Mouse (Mus musculus) limb, embryonic 14.5 days (tissue): ENCODE measurements around the gene Dpagt1. TPM values are rescaled to one million over a fixed set of nuclear protein-coding genes. Genes with fewer than 3 reads are reported as not detected.

Experiments used
- ATAC-seq: fragments of 200-750 bp; cut with Nextera tagmentation; 2 replicates; pipeline ENCODE4 v1.8.0; 2017; ENCODE audit warnings: low read depth, moderate number of reproducible peaks, moderate TSS enrichment; ENCODE audit not compliant: low FRiP score
- DNase-seq: peaks from one replicate; pipeline ENCODE4 v3.0.0-alpha.2; 2015; ENCODE audit warnings: low spot score
- H3K27ac ChIP-seq: fragments of 300-500 bp; sonication (generic); replicated peaks from 2 replicates; pipeline ENCODE4 v1.5.1; 2014; ENCODE audit warnings: low read depth, mild to moderate bottlenecking, low read length, moderate library complexity, mixed read lengths
- H3K27me3 ChIP-seq: fragments of 300-500 bp; sonication (generic); 2 replicates; pipeline ENCODE4 v1.6.1; 2014; ENCODE audit warnings: low read length, mixed read lengths; ENCODE audit not compliant: control insufficient read depth, insufficient read depth
- H3K36me3 ChIP-seq: fragments of 300-500 bp; sonication (generic); 2 replicates; pipeline ENCODE4 v1.6.1; 2014; ENCODE audit warnings: mild to moderate bottlenecking, low read length, moderate library complexity, mixed read lengths; ENCODE audit not compliant: control insufficient read depth, insufficient read depth
- H3K4me1 ChIP-seq: fragments of 300-500 bp; sonication (generic); 2 replicates; pipeline ENCODE4 v1.6.1; 2014; ENCODE audit warnings: antibody characterized with exemption, low read length, mixed read lengths; ENCODE audit not compliant: control insufficient read depth, insufficient read depth
- H3K4me2 ChIP-seq: fragments of 300-500 bp; sonication (generic); replicated peaks from 2 replicates; pipeline ENCODE4 v1.6.1; 2014; ENCODE audit warnings: low read depth, mild to moderate bottlenecking, low read length, moderate library complexity; ENCODE audit not compliant: severe bottlenecking
- H3K4me3 ChIP-seq: fragments of 300-500 bp; sonication (generic); replicated peaks from 2 replicates; pipeline ENCODE4 v1.5.1; 2014; ENCODE audit warnings: low read length
- H3K9ac ChIP-seq: fragments of 300-500 bp; sonication (generic); 2 replicates; pipeline ENCODE4 v1.6.1; 2014; ENCODE audit warnings: mild to moderate bottlenecking, low read depth, low read length, moderate library complexity; ENCODE audit not compliant: severe bottlenecking
- H3K9me3 ChIP-seq: fragments of 300-500 bp; sonication (generic); 2 replicates; pipeline ENCODE4 v1.6.1; 2016; ENCODE audit warnings: low read length; ENCODE audit not compliant: control insufficient read depth
- POLR2A ChIP-seq: fragments of 200-500 bp; IDR thresholded peaks from 2 replicates; pipeline ENCODE4 v1.8.0; 2012; ENCODE audit warnings: inconsistent platforms, mild to moderate bottlenecking, moderate library complexity, borderline replicate concordance; ENCODE audit not compliant: insufficient read depth, insufficient read length; ENCODE audit errors: extremely low read depth
- WGBS: fragments of 180-500 bp; shearing (Covaris S2); extraction: QIAGEN DNeasy Blood & Tissue Kit; methylation state at CpG from one replicate; pipeline ENCODE4 v1.1.7; 2014; 5-methylcytosine and 5-hydroxymethylcytosine counted together
- polyA plus RNA-seq, 2 experiments: library from polyadenylated mRNA; depleted of rRNA in 1 of 2; stranded (reverse) in 1 of 2; unstranded in 1 of 2; fragments of >200 nt; fragmentation: Nextera tagmentation in 1 of 2; extraction: Ambion mirVana in 1 of 2; gene quantifications; 2 replicates each; pipeline versions ENCODE4 v1.2.1 to v1.2.3; 2012 to 2014

Gene Dpagt1
- polyA plus RNA-seq, 2 experiments = 39.5 to 47.9 TPM

DNA sequence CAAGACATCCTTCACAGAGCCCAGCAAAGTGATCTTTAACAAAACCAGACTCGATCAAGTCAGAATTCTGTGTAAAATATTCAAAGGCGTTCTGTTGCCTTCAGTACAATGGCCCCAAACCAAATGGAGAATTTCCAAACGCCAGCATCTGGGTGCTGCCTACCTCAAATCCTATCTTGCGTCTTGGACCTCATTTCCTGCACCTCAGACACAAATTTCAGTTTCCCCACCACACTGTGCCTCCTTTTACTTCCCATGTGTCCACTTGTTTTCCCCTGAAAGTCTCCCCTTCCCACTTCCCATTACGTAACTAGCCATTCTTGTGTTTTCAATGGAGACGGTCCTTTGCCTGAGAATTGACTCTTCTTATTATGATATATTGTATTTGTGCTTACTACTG lies 19.3 kb upstream of the Dpagt1 start:
- no peak overlapping the region for H3K9ac ChIP-seq
- no peak overlapping the region for H3K27ac ChIP-seq
- DNase-seq (no peak), ATAC-seq (no peak)
- peaks cover 5% of the 10 kb centered on the region for H3K4me1 ChIP-seq
- no peak overlapping the region for H3K4me2 ChIP-seq
- no peak overlapping the region for H3K4me3 ChIP-seq
- no peaks in the 10 kb centered on the region for H3K27me3 ChIP-seq
- no peaks in the 10 kb centered on the region for H3K9me3 ChIP-seq
- TF ChIP-seq POLR2A = no peak
- 90% methylated on average over 6 of the region's 6 CpGs for WGBS
- peaks cover 27% of the 10 kb centered on the region for H3K36me3 ChIP-seq

DNA sequence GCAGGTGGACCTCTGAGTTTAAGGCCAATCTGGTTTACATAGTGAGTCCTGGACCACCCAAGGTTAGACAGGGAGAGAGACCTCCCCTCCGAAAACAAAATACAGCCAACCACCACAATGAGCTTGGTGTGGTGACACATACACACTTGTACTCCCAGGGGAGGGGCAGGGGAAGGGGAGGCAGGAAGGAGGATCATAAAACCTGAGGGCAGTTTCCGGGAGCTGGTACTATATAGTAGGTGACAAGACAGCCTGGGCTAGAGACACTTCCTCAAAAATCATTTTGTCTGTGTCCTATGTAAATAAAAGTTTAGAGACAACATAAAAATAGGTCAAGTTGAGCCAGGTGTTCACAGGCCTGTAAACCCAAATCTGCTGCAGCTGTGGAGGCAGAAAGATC lies 18.6 kb upstream of the Dpagt1 start:
- H3K4me1 ChIP-seq = peaks cover 5% of the 10 kb centered on the region
- 69% methylated on average over 2 of the region's 2 CpGs for WGBS
- ATAC-seq = no peak

DNA sequence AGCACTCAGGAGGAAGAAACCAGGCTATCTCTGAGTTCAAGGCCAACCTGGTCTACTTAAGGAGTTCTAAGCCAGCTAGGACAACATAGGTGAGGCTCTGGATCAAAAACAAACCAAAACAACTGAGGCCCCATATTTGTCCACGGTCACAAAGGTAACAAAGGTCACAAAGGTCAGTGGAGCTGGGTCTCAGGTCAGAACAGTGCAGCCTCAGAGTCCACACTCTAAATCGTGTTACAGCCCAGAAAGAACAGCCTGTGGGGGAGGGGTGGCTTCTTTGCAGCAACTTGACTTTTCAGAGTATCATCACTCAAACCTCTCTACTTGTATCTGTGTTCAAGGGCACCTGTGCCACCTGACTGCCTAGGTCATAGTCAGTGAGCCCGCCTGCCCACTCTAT lies 16.1 kb upstream of the Dpagt1 start:
- no peak overlapping the region for H3K4me2 ChIP-seq
- TF ChIP-seq POLR2A = no peak
- H3K27me3 ChIP-seq = no peaks in the 10 kb centered on the region
- no peak for ATAC-seq
- no peak overlapping the region for H3K4me3 ChIP-seq
- DNase-seq = no peak
- H3K9me3 ChIP-seq = no peaks in the 10 kb centered on the region
- WGBS = 58% methylated on average over 3 of the region's 3 CpGs
- H3K4me1 ChIP-seq = peaks cover 1% of the 10 kb centered on the region
- H3K27ac ChIP-seq = no peak overlapping the region
- peaks cover 34% of the 10 kb centered on the region for H3K36me3 ChIP-seq
- no peak overlapping the region for H3K9ac ChIP-seq

More for the DNA sequence above, 18.6 kb upstream of the Dpagt1 start:
- H3K4me2 ChIP-seq = no peak overlapping the region
- no peaks in the 10 kb centered on the region for H3K27me3 ChIP-seq
- H3K9ac ChIP-seq = no peak overlapping the region
- H3K9me3 ChIP-seq = no peaks in the 10 kb centered on the region
- no peak overlapping the region for H3K27ac ChIP-seq
- TF ChIP-seq POLR2A = no peak
- no peak overlapping the region for H3K4me3 ChIP-seq
- no peak for DNase-seq
- peaks cover 24% of the 10 kb centered on the region for H3K36me3 ChIP-seq

DNA sequence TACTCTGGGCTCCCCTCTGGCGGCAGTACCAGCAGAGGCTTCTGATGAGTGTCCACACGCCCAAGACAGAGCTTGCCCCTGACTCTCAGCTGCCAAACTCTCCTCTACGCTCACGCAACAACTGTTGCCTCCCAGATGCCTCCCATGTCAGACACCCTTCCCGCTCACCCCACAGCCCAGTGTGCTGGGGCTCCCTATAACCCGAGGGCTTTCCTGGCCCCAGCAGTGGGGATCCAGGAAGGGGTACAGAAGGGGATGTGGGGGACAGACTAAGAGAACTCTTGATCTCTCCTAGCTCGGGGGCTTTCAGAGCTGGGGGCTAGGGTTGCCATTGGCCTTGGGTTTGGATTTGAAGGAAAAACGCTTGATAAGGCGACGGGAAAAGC lies 15.1 kb upstream of the Dpagt1 start:
- H3K9ac ChIP-seq = peak overlapping the region; percentile 28; the same call in 1 of the 2 replicates
- no peak for ATAC-seq

DNA sequence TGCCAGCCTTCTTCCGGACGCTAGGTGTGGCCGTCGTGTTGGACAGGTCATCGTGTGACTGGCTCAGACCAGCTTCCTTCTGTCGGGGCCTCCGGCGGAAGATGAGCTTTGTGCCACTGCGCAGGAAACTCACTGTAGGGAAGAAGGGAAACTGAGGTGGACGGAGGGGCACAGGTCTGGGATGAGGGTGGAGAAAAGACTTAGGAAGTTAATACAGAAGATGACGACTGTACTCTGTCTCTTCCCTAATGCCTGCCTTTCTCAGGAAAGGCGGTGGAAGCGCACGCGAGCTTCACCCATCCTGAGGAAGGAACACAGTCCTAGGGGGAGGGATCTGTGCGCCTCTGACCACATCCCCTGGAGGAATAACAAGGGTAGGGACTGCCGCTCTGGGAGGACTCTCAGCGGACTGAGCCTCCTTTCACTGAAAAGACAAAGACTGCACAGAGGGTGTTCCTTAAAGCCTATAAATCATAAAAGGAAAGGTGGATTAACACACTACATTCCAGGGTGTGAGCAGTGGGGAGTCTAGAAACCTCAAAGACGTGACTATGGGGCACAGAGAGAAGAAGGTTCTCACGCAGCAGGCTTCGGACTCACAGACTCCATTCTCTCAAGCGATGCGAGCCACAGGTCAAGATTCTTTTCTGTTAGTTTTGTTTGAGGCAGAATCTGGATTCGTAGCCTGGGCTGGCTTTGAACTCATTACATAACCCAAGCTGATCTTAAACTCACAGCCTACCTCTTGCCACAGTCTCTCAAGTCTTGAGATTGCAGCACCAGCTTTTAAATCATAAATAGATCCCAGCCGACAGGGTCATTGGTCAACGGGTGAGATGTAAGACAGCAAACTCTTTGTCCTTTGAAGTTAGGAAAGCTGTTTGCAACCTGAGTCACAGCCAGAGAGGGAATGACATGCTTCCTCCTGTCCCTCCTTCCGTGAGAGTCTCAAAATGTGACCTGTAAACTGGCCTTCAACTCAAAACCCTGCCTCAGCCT lies 14.4 kb upstream of the Dpagt1 start:
- ATAC-seq = no peak
- DNase-seq = no peak

More for the DNA sequence above, 15.1 kb upstream of the Dpagt1 start:
- H3K36me3 ChIP-seq = peaks cover 43% of the 10 kb centered on the region
- no peak for DNase-seq
- 33% methylated on average over 10 of the region's 10 CpGs for WGBS
- H3K9me3 ChIP-seq = no peaks in the 10 kb centered on the region
- 0 out of 2 replicates have a peak overlapping the region, but pooled peaks have one; percentile 13 for H3K4me2 ChIP-seq
- H3K4me3 ChIP-seq = no peak overlapping the region
- no peaks in the 10 kb centered on the region for H3K27me3 ChIP-seq
- H3K27ac ChIP-seq = no peak overlapping the region
- no peak for TF ChIP-seq POLR2A
- no peaks in the 10 kb centered on the region for H3K4me1 ChIP-seq

More for the DNA sequence above, 14.4 kb upstream of the Dpagt1 start:
- Histone ChIP-seq H3K36me3 (peaks cover 50% of the 10 kb centered on the region), H3K27ac (no peak overlapping the region), H3K4me2 (0 out of 2 replicates have a peak overlapping the region, but pooled peaks have one; percentile 13), H3K9me3 (no peaks in the 10 kb centered on the region), H3K27me3 (no peaks in the 10 kb centered on the region), H3K9ac (peak overlapping the region; percentile 28; the same call in 1 of the 2 replicates), H3K4me1 (no peaks in the 10 kb centered on the region), H3K4me3 (no peak overlapping the region)
- 14% methylated on average over 27 of the region's 27 CpGs for WGBS
- TF ChIP-seq POLR2A = no peak
